In the genomic region with DNA sequence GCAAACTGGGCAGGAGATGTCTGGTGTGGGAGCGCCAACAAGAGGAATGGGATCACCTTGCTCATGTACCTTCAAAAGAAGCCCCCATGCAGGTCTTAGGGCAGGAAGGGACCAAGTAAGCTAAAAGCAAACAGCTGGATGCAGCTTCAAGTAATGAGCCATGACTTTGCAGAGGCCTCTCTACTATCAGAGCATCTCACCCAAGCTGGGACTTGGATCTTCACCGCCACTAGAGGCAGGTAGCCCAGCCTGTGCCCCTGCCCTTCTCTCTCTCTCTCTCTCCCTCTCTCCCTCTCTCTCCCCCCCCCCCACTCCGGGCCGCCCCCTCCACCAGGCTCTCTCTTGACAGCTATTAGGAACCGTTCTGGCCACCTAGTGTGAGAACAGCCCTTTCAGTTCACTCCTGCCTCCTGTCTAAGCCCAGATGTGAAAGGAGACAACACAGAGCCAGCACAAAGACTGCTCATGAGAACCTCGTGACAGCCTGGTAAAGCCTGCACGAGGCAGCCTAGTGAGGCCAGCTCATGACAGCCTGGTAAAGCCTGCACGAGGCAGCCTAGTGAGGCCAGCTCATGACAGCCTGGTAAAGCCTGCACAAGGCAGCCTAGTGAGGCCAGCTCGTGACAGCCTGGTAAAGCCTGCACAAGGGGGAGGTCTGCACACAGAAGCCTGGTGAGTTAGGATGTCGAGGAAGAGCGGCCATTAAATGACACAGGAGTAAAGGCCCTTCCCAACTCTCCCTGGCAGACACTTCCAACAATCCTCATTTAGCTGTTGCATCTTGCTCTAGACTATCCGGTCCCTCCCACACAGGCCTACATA, we compare ENCODE assay signal across 11 mouse cellular contexts.
DNase-seq lines count a peak whose midpoint lies in the region; ATAC-seq and TF ChIP-seq lines count a peak whose summit lies in the region.
"Had no signal": no experiment of that assay in that cellular context is flagged by ENCODE, and none has a peak within 500 bp of the region (broad histone marks: within the 10 kb centered on the region; RNA-seq: fewer than 3 reads in every experiment).

No protein-coding gene starts in this region.

- WGBS in heart, embryonic 15.5 days: 48% methylated on average over 12 of the region's 12 CpGs
- 23% methylated on average over 12 of the region's 12 CpGs for WGBS in forebrain, embryonic 12.5 days
- whole genome bisulfite sequencing in limb, embryonic 12.5 days: 34% methylated on average over 12 of the region's 12 CpGs

- no peaks in the 10 kb centered on the region for H3K9me3 ChIP-seq in heart, embryonic 15.5 days (replicated peaks)
- no peaks in the 10 kb centered on the region for H3K9me3 ChIP-seq in MEL (replicated peaks; ENCODE audit: insufficient read depth, low read length)
- no peaks in the 10 kb centered on the region for H3K9me3 ChIP-seq in forebrain, embryonic 12.5 days
- no peaks in the 10 kb centered on the region for H3K9me3 ChIP-seq in limb, embryonic 12.5 days

- TF ChIP-seq POLR2A in MEL (IDR thresholded peaks at IDR 0.05; ENCODE audit: control insufficient read depth in 1 of 2, insufficient read depth in 1 of 2, low read depth in 1 of 2, low read length in 2 of 2, poor library complexity in 1 of 2): no peak

- H3K4me3 ChIP-seq in heart, embryonic 15.5 days: no peak overlapping the region
- H3K4me3 ChIP-seq in MEL (ENCODE audit: control insufficient read depth in 1 of 2, insufficient read depth in 1 of 2, low read depth in 2 of 2, low read length in 2 of 2): no peak overlapping the region
- H3K4me3 ChIP-seq in forebrain, embryonic 12.5 days (replicated peaks): no peak overlapping the region
- no peak overlapping the region for H3K4me3 ChIP-seq in limb, embryonic 12.5 days (replicated peaks)

- H3K9ac ChIP-seq in heart, embryonic 15.5 days: no peak overlapping the region
- H3K9ac ChIP-seq in MEL (ENCODE audit: control insufficient read depth, low read depth, low read length, poor library complexity, severe bottlenecking): no peak overlapping the region
- no peak overlapping the region for H3K9ac ChIP-seq in forebrain, embryonic 12.5 days
- H3K9ac ChIP-seq in limb, embryonic 12.5 days (replicated peaks): no peak overlapping the region; the same call in 1 of the 2 replicates

- no peak overlapping the region for H3K4me2 ChIP-seq in heart, embryonic 15.5 days
- H3K4me2 ChIP-seq in forebrain, embryonic 12.5 days: no peak overlapping the region
- no peak overlapping the region for H3K4me2 ChIP-seq in limb, embryonic 12.5 days

- no peak for ATAC-seq in heart, embryonic 15.5 days (replicated peaks; ENCODE audit: insufficient number of reproducible peaks, insufficient read depth, low FRiP score, low read depth)
- ATAC-seq in forebrain, embryonic 12.5 days (ENCODE audit: low FRiP score): peak; percentile 30
- ATAC-seq in limb, embryonic 12.5 days (ENCODE audit: insufficient number of reproducible peaks, insufficient read depth, low FRiP score, low TSS enrichment, low read depth): no peak

- no peaks in the 10 kb centered on the region for H3K36me3 ChIP-seq in heart, embryonic 15.5 days
- H3K36me3 ChIP-seq in MEL (ENCODE audit: control insufficient read depth in 1 of 2, insufficient read depth in 2 of 2, low read length in 2 of 2): peaks cover 0 to 10% of the 10 kb centered on the region in 2 experiments; a peak in 2 of 4 replicates
- no peaks in the 10 kb centered on the region for H3K36me3 ChIP-seq in forebrain, embryonic 12.5 days (replicated peaks)
- no peaks in the 10 kb centered on the region for H3K36me3 ChIP-seq in limb, embryonic 12.5 days

- TF ChIP-seq EP300 in MEL (IDR thresholded peaks at IDR 0.05; ENCODE audit: low read depth in 1 of 2, low read length in 2 of 2): no peak

- H3K79me2 ChIP-seq in MEL (ENCODE audit: control insufficient read depth, insufficient read depth, low read length, poor library complexity): peaks cover 2% of the 10 kb centered on the region; the same call in 1 of the 2 replicates

- DNase-seq in heart, postnatal 14 days: no peak
- DNase-seq in MEL (ENCODE audit: low read depth, low spot score): peak; percentile 17
- no peak for DNase-seq in frontal cortex, postnatal 14 days (ENCODE audit: low spot score in 2 of 2)
- DNase-seq in adrenal gland, postnatal 36 days: no peak
- no peak for DNase-seq in right cerebral cortex, adult 18-20 months
- DNase-seq: cerebellum, adult 18-20 months; kidney, postnatal 10 days; lung, postnatal 14 days had no signal

- TF ChIP-seq CTCF in MEL (IDR thresholded peaks at IDR 0.05 in 2 of 3, conservative IDR thresholded peaks at IDR 0.05 in 1 of 3; ENCODE audit: control insufficient read depth in 1 of 3, insufficient read depth in 1 of 3, low read depth in 2 of 3, low read length in 3 of 3, poor library complexity in 1 of 3, severe bottlenecking in 1 of 3): no peak

- intact Hi-C loops in heart, postnatal 14 days (cut with DNase I): no loop called here

- H3K27me3 ChIP-seq in heart, embryonic 15.5 days: peaks cover 11% of the 10 kb centered on the region
- H3K27me3 ChIP-seq in MEL (ENCODE audit: control insufficient read depth in 1 of 2, insufficient read depth in 2 of 2, low read length in 2 of 2): no peaks in the 10 kb centered on the region; a peak in 1 of 4 replicates
- peaks cover 19% of the 10 kb centered on the region; the same call in 1 of the 2 replicates for H3K27me3 ChIP-seq in forebrain, embryonic 12.5 days
- H3K27me3 ChIP-seq in limb, embryonic 12.5 days: no peaks in the 10 kb centered on the region; the same call in 1 of the 2 replicates

- TF ChIP-seq RAD21 in MEL (IDR thresholded peaks at IDR 0.05; ENCODE audit: low read depth, low read length): no peak

- peaks cover 55% of the 10 kb centered on the region for H3K4me1 ChIP-seq in heart, embryonic 15.5 days (replicated peaks)
- H3K4me1 ChIP-seq in MEL (ENCODE audit: control insufficient read depth in 1 of 2, insufficient read depth in 2 of 2, low read length in 2 of 2): peaks cover 0 to 11% of the 10 kb centered on the region in 2 experiments; a peak in 3 of 4 replicates
- peaks cover 74% of the 10 kb centered on the region for H3K4me1 ChIP-seq in forebrain, embryonic 12.5 days
- peaks cover 72% of the 10 kb centered on the region for H3K4me1 ChIP-seq in limb, embryonic 12.5 days (replicated peaks)

- peak overlapping the region; percentile 3; the same call in 1 of the 2 replicates for H3K27ac ChIP-seq in heart, embryonic 15.5 days
- no peak overlapping the region for H3K27ac ChIP-seq in MEL (ENCODE audit: control insufficient read depth, low read depth, low read length)
- peak overlapping the region; percentile 89 for H3K27ac ChIP-seq in forebrain, embryonic 12.5 days
- H3K27ac ChIP-seq in limb, embryonic 12.5 days: peak overlapping the region; percentile 98

TF ChIP-seq in MEL, 35 proteins besides CTCF, POLR2A, EP300 and RAD21:
- no peak for TF ChIP-seq JUND (IDR thresholded peaks at IDR 0.05; ENCODE audit: low read depth, low read length)
- no peak for TF ChIP-seq SIN3A (IDR thresholded peaks at IDR 0.05; ENCODE audit: low read length)
- no peak for TF ChIP-seq GATA1 (IDR thresholded peaks at IDR 0.05; ENCODE audit: low read depth, low read length)
- TF ChIP-seq MYB (IDR thresholded peaks at IDR 0.05; ENCODE audit: low read depth, low read length): no peak
- no peak for TF ChIP-seq ELF1 (IDR thresholded peaks at IDR 0.05; ENCODE audit: low read depth, low read length)
- TF ChIP-seq SMC3 (IDR thresholded peaks at IDR 0.05; ENCODE audit: low read depth, low read length): no peak
- no peak for TF ChIP-seq NELFE (IDR thresholded peaks at IDR 0.05; ENCODE audit: low read depth, low read length)
- no peak for TF ChIP-seq MAFK (IDR thresholded peaks at IDR 0.05; ENCODE audit: borderline replicate concordance, low read depth, low read length)
- TF ChIP-seq CHD2 (IDR thresholded peaks at IDR 0.05; ENCODE audit: low read length): no peak
- no peak for TF ChIP-seq NRF1 (IDR thresholded peaks at IDR 0.05; ENCODE audit: insufficient read depth, low read depth, low read length, poor library complexity, severe bottlenecking)
- TF ChIP-seq ZC3H11A (IDR thresholded peaks at IDR 0.05; ENCODE audit: low read depth, low read length): no peak
- no peak for TF ChIP-seq ZNF384 (IDR thresholded peaks at IDR 0.05; ENCODE audit: low read depth, low read length)
- TF ChIP-seq MEF2A (IDR thresholded peaks at IDR 0.05; ENCODE audit: extremely low read depth, insufficient replicate concordance, low read depth, low read length, poor library complexity, severe bottlenecking): no peak
- TF ChIP-seq MAX (IDR thresholded peaks at IDR 0.05; ENCODE audit: low read length): no peak
- no peak for TF ChIP-seq CHD1 (IDR thresholded peaks at IDR 0.05; ENCODE audit: low read depth, low read length)
- TF ChIP-seq MXI1 (IDR thresholded peaks at IDR 0.05; ENCODE audit: low read depth, low read length): no peak
- no peak for TF ChIP-seq E2F4 (IDR thresholded peaks at IDR 0.05; ENCODE audit: borderline replicate concordance, low read depth, low read length)
